Mouse (Mus musculus): ENCODE results near the gene Wipf1. TPM values are rescaled to one million over a fixed set of nuclear protein-coding genes. Genes with fewer than 3 reads are reported as not detected.

Gene Wipf1
- polyA plus RNA-seq, 1 experiment from 2014 or later, result 3.4 TPM

DNA sequence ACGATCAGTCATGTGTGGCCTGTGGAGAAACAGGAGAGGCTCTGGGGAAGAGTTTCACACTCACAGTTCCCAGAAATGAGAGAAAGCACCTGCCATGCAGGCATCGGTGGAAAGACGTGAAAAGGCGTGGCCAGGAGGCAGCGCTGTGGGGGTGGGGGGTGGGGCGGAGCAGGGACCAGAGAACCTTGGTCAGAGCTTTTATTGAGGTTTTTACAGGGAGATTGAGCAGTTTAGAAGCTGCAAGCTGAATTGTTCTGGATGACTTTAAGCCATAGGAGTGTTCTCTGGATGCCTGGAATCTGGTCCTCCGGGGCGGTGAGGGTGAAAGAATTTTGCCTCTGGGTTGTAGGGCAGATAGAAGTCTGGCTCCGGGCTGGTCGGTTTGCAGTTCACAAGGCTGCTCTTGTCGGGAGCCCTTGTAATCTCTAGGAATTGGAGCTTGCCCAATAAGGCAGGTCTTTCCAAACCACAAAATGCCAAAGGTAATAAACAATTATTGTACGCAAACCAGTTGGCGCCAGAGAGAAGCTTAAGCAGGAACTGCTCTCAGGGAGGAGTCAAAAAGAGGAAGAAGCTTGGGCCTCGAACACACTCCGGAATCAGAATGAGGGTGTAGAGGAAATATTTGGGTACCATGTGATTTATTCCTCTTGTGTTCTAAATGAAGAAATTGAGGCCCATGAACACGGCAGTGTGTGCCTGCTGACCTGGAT is 11.1 kb upstream of the Wipf1 start:
- Histone ChIP-seq H3K27me3 (peaks cover 9% of the 10 kb centered on the region), H3K4me2 (peak overlapping the region; percentile 55), H3K36me3 (no peaks in the 10 kb centered on the region), H3K9me3 (replicated peaks) (no peaks in the 10 kb centered on the region), H3K4me1 (replicated peaks) (peaks cover 8% of the 10 kb centered on the region), H3K4me3 (replicated peaks) (peak overlapping the region; percentile 30), H3K27ac (no peak overlapping the region), H3K9ac (0 out of 2 replicates have a peak overlapping the region, but pooled peaks have one; percentile 19)
- no peak for DNase-seq
- no peak for ATAC-seq (ENCODE audit: low read depth)
- WGBS (ENCODE audit: insufficient replicate concordance), result 11% methylated on average over 16 of the region's 16 CpGs

DNA sequence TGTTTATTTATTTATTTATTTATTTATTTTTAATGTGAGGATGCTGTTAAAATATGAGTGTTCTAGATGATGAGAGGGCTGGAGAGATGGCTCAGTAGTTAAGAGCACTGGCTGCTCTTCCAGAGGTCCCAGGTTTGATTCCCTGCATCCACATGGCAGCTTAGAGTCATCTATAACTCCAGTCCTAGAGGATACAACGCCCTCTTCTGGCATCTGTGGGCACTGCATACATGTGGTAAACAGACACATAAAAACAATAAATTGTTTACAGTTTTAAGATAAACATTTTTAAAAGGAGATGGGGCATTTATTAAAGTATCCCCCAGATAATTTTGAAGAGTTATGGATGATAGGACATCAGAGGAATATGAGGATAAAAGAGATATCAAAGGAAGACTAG is 10.2 kb upstream of the Wipf1 start:
- no peak for ATAC-seq (ENCODE audit: low read depth)
- Histone ChIP-seq H3K4me2 (no peak overlapping the region), H3K9me3 (replicated peaks) (no peaks in the 10 kb centered on the region), H3K4me3 (replicated peaks) (no peak overlapping the region), H3K27ac (no peak overlapping the region), H3K4me1 (replicated peaks) (peaks cover 8% of the 10 kb centered on the region), H3K36me3 (no peaks in the 10 kb centered on the region), H3K27me3 (peaks cover 9% of the 10 kb centered on the region), H3K9ac (no peak overlapping the region)
- no peak for DNase-seq
- WGBS (ENCODE audit: insufficient replicate concordance), result 10% methylated on average over 1 of the region's 1 CpGs

DNA sequence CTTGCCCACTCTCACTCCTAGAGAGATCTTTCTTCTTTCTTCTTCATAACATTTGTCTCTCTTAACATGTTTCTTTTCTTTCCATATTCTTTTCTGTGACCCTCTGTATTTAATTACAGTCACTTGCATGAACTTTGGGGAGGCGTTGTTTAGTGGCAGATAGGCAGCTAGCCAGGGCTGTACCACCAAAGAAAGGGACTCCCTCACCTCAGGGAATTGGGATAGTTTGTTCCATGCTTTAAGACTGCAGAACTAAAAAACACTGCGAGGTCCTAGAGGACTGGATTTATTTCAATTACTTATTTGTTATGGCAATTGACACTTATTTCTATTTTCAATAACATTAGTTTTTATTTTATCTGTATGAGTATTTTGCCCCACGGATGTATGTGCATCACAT is 9.6 kb upstream of the Wipf1 start:
- H3K4me2 ChIP-seq, result no peak overlapping the region
- 67% methylated on average over 3 of the region's 3 CpGs for WGBS (ENCODE audit: insufficient replicate concordance)
- no peak overlapping the region for H3K9ac ChIP-seq
- H3K4me1 ChIP-seq (replicated peaks), result peaks cover 8% of the 10 kb centered on the region
- no peaks in the 10 kb centered on the region for H3K9me3 ChIP-seq (replicated peaks)
- ATAC-seq (ENCODE audit: low read depth) (no peak), DNase-seq (no peak)
- H3K27me3 ChIP-seq, result peaks cover 9% of the 10 kb centered on the region
- H3K36me3 ChIP-seq, result no peaks in the 10 kb centered on the region
- H3K27ac ChIP-seq, result no peak overlapping the region
- no peak overlapping the region for H3K4me3 ChIP-seq (replicated peaks)

DNA sequence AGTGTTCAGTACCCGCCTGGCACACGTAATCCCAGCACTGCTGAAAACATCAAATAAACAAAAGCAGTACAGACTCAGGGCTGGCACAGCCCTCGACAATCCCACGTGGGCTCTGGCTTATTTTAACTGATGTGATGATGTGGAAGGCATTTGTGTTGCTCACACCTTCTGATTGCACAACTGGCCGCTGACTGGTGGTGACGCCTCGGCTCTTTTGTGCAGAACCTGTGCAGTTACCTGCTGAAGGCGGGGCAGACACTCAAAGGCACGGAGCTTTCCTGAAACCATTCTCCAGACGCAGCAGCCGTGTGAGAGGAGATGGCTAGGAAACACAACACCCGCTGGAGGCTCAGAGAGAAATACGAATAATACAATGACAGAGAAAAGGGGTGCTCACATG is 9.1 kb upstream of the Wipf1 start:
- Histone ChIP-seq H3K27me3 (peaks cover 9% of the 10 kb centered on the region), H3K9me3 (replicated peaks) (no peaks in the 10 kb centered on the region), H3K4me3 (replicated peaks) (no peak overlapping the region), H3K4me2 (no peak overlapping the region), H3K36me3 (no peaks in the 10 kb centered on the region), H3K4me1 (replicated peaks) (peaks cover 8% of the 10 kb centered on the region), H3K27ac (no peak overlapping the region), H3K9ac (no peak overlapping the region)
- DNase-seq (no peak), ATAC-seq (ENCODE audit: low read depth) (no peak)
- WGBS (ENCODE audit: insufficient replicate concordance), result 64% methylated on average over 13 of the region's 13 CpGs

DNA sequence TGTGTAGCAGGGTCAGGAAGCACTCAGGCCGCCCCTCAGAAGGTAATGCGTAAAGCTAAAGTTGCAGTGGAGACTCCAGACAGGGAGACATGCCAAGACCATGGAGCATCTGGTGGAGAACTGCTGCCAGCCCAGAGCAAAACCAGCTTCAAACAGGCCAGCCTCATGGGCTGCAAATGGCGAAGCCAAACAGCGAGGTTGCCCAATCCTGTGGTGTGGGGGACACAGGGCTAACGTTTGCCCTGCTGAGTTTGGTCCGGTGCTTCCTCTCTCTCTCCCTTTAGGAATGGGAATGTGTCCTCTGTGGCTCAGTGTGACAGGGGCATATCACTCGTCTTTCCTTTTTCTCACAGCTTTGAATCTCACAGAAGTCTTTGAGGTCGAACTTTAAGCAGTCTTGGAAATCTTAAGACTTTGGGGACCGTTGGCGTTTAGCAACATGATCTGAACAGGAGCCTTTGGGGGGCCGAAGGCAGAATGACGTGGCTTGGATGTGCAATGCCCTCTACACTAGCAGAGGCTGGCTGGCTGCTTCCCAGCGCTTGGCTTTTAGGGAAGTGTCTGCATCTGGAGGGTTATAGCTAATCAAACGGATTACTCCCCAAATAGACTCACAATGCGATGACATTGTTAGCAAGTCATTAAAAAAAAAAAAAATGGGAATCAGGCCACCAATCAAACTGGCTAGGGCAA is 6.7 kb upstream of the Wipf1 start:
- Histone ChIP-seq H3K4me2 (no peak overlapping the region), H3K9me3 (replicated peaks) (no peaks in the 10 kb centered on the region), H3K27ac (no peak overlapping the region), H3K36me3 (no peaks in the 10 kb centered on the region), H3K9ac (no peak overlapping the region), H3K27me3 (0 out of 2 replicates have a peak, but pooled peaks cover 4% of the 10 kb centered on the region), H3K4me3 (replicated peaks) (no peak overlapping the region), H3K4me1 (replicated peaks) (peaks cover 21% of the 10 kb centered on the region)
- 62% methylated on average over 15 of the region's 15 CpGs for WGBS (ENCODE audit: insufficient replicate concordance)
- ATAC-seq (ENCODE audit: low read depth) (no peak), DNase-seq (no peak)

DNA sequence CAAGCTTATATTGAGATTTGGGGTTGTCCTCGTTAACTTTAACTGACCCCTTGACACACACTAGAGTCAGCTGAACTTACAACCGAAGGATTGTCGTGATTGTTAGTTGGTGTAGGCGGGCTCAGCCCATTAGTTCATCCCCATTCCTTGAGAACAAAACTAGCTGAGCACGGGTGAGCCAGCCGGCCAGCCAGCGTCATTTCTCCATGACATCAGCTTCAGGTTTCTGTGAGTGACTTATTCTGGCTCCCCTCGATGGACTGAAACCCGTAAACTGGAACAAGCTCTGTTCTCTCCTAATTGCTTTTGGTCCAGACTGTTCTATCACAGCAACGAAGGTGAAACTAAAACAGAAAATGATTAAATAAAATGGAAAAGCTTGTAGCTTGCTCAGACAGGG is 5.2 kb upstream of the Wipf1 start:
- H3K9me3 ChIP-seq (replicated peaks), result no peaks in the 10 kb centered on the region
- H3K4me2 ChIP-seq, result no peak overlapping the region
- no peak for DNase-seq
- H3K27me3 ChIP-seq, result 0 out of 2 replicates have a peak, but pooled peaks cover 4% of the 10 kb centered on the region
- no peaks in the 10 kb centered on the region for H3K36me3 ChIP-seq
- 68% methylated on average over 10 of the region's 10 CpGs for WGBS (ENCODE audit: insufficient replicate concordance)
- H3K27ac ChIP-seq, result no peak overlapping the region
- no peak overlapping the region for H3K9ac ChIP-seq
- H3K4me1 ChIP-seq (replicated peaks), result peaks cover 28% of the 10 kb centered on the region
- no peak overlapping the region for H3K4me3 ChIP-seq (replicated peaks)
- no peak for ATAC-seq (ENCODE audit: low read depth)

DNA sequence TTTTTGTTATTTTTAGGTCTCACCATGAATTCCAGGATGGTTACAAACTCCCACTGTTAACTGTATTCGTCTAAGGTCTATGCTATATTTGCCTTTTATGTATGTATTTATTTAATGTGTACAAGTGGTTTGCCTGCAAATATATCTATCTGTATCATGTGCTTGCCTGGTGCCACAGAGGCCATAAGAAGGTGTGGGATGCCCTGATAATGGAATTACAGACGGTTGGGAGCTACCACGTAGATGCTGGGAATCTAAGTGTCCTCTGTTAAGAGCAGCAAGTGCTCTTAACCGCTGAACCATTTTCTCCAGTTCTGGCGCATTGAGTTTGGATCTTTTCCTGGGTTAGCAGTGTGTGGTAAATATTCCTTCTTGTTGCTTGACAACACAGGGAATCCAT is 953 bp upstream of the Wipf1 start:
- no peaks in the 10 kb centered on the region for H3K36me3 ChIP-seq
- ATAC-seq (ENCODE audit: low read depth), result peak; percentile 77
- peaks cover 52% of the 10 kb centered on the region for H3K4me1 ChIP-seq (replicated peaks)
- DNase-seq, result peak; percentile 29
- peaks cover 22% of the 10 kb centered on the region for H3K27me3 ChIP-seq
- peak overlapping the region; percentile 47 for H3K9ac ChIP-seq
- peak overlapping the region; percentile 70 for H3K27ac ChIP-seq
- peak overlapping the region; percentile 94 for H3K4me2 ChIP-seq
- H3K9me3 ChIP-seq (replicated peaks), result no peaks in the 10 kb centered on the region
- 0 out of 2 replicates have a peak overlapping the region, but pooled peaks have one; percentile 15 for H3K4me3 ChIP-seq (replicated peaks)
- WGBS (ENCODE audit: insufficient replicate concordance), result 35% methylated on average over 5 of the region's 5 CpGs

DNA sequence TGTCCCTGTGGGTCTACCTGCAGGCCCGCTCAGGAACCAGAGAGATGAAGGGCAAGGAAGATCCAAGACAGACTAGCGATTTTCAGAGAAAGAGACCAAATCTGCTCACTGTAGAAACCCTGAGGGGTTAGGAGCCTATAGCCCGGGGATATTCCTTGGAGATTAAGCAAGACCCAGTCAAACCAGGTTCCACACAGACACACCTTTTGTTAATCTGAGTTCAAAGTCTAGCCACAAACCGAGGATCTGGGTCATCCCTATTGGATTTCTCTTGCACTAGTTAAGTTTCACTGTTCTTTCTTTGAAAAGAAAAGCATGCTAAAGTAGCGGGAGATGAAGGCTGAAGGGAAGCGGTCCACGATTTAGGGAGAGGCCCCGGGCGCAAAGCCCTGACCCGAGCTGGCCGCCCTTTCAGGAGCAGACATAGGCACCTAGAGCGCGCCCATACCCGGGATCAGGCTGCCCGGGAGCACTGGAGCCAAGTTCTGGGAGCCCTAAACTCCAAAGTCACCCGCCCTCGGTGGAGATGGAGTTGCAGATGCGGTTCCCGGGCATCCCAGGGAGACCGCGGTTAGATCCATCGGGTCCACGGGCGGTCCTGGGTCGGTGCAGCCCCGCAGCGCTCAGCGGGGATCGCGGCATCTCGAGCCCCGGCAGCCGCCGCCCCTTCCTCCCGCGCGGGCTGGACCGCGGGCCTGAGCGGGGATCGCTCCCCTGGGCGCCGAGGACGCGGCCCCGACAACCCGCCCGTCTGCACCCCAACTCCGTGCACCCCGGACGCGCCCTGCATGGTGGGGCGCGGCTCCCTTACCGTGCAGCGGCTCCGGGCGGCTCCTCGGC is 798 bp downstream of the Wipf1 start:
- peak overlapping the region; percentile 75 for H3K4me3 ChIP-seq (replicated peaks)
- H3K27me3 ChIP-seq, result peaks cover 22% of the 10 kb centered on the region
- peak overlapping the region; percentile 82 for H3K9ac ChIP-seq
- no peaks in the 10 kb centered on the region for H3K36me3 ChIP-seq
- peak overlapping the region; percentile 94 for H3K4me2 ChIP-seq
- 3% methylated on average over 59 of the region's 59 CpGs for WGBS (ENCODE audit: insufficient replicate concordance)
- H3K4me1 ChIP-seq (replicated peaks), result peaks cover 52% of the 10 kb centered on the region
- DNase-seq, result no peak
- H3K9me3 ChIP-seq (replicated peaks), result no peaks in the 10 kb centered on the region
- peak; percentile 78 for ATAC-seq (ENCODE audit: low read depth)
- H3K27ac ChIP-seq, result peak overlapping the region; percentile 83

DNA sequence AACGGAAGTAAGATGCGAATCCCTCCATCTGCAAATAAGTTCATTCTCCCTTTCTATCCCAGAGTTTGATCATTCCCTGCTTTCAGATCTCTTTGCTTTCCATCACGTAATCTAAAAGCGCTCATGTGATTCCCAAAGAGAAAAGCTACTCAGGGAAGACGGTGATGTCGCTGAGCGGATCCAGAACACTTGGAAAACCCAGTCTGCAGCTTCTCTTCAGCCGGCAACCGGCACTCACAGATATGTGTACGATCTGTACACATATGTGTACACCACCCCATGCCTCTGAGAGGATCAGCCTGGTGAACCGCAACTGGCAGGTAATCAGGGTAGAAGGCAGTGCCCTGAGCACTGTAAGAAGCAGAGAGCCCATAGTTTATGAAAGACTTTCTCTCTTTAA is 1.6 kb downstream of the Wipf1 start:
- peaks cover 58% of the 10 kb centered on the region for H3K4me1 ChIP-seq (replicated peaks)

DNA sequence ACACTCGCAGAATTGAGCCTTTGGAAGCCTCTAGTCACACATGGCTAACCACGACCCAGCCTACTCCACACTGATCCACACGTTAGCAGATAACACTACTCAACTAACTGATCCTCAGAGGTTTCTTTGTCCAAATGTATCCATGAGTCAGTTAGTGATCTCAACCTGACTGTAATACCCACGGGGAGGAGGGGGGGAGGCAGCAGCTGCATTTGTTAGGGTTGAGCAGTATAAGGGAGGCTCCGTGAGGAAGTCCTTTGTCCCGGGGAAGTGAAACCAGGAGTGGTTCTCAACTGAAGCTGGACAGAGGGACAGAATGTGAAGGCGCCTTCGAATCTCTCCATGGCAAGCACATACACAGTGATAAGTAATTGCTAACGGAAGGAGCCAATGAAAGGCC is 2.8 kb downstream of the Wipf1 start:
- H3K36me3 ChIP-seq, result no peaks in the 10 kb centered on the region
- DNase-seq (no peak), ATAC-seq (ENCODE audit: low read depth) (no peak)
- peaks cover 63% of the 10 kb centered on the region for H3K4me1 ChIP-seq (replicated peaks)
- no peak overlapping the region for H3K4me3 ChIP-seq (replicated peaks)
- H3K27ac ChIP-seq, result no peak overlapping the region
- 45% methylated on average over 9 of the region's 9 CpGs for WGBS (ENCODE audit: insufficient replicate concordance)
- no peak overlapping the region for H3K4me2 ChIP-seq
- peaks cover 22% of the 10 kb centered on the region for H3K27me3 ChIP-seq
- H3K9ac ChIP-seq, result no peak overlapping the region
- H3K9me3 ChIP-seq (replicated peaks), result no peaks in the 10 kb centered on the region

More for the DNA sequence above, 1.6 kb downstream of the Wipf1 start:
- H3K36me3 ChIP-seq, result no peaks in the 10 kb centered on the region
- H3K9ac ChIP-seq, result no peak overlapping the region
- no peak overlapping the region for H3K27ac ChIP-seq
- no peak overlapping the region for H3K4me3 ChIP-seq (replicated peaks)
- 89% methylated on average over 11 of the region's 11 CpGs for WGBS (ENCODE audit: insufficient replicate concordance)
- DNase-seq (no peak), ATAC-seq (ENCODE audit: low read depth) (no peak)
- peak overlapping the region; percentile 94 for H3K4me2 ChIP-seq
- H3K9me3 ChIP-seq (replicated peaks), result no peaks in the 10 kb centered on the region
- peaks cover 22% of the 10 kb centered on the region for H3K27me3 ChIP-seq

DNA sequence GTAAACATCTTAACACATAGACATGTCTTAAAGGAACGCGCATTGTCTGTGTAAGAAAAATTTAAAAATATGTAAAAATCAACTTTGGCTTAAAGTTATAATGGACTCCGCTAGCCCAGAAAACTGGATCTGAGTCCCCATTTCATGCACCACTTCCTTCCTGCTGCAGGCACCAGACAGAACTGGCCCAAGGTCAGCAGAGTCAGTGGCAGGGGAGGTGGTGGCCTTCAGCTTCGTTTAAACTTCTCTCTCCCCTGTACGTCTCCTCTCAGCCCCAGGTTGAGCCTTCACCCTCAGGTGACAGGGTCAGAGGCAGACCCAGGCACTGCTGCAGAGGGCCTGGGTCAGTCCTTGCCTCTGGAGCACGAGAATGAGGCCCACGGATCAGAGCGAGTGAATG is 6.6 kb downstream of the Wipf1 start:
- Histone ChIP-seq H3K4me3 (replicated peaks) (no peak overlapping the region), H3K9ac (no peak overlapping the region), H3K36me3 (no peaks in the 10 kb centered on the region), H3K27ac (0 out of 2 replicates have a peak overlapping the region, but pooled peaks have one; percentile 29), H3K4me2 (no peak overlapping the region), H3K9me3 (replicated peaks) (no peaks in the 10 kb centered on the region), H3K27me3 (peaks cover 5% of the 10 kb centered on the region), H3K4me1 (replicated peaks) (peaks cover 32% of the 10 kb centered on the region)
- ATAC-seq (ENCODE audit: low read depth) (no peak), DNase-seq (no peak)
- 49% methylated on average over 8 of the region's 8 CpGs for WGBS (ENCODE audit: insufficient replicate concordance)
